Mouse (Mus musculus): ENCODE measurements around the gene Rex1bd. TPM values are rescaled to one million over a fixed set of nuclear protein-coding genes. Genes with fewer than 3 reads are reported as not detected.
A peak's percentile ranks its signal among the peaks of the same experiment; 100 is the strongest.

The Rex1bd gene
- polyA plus RNA-seq, 1 experiment from 2014 or later: 120 TPM

DNA sequence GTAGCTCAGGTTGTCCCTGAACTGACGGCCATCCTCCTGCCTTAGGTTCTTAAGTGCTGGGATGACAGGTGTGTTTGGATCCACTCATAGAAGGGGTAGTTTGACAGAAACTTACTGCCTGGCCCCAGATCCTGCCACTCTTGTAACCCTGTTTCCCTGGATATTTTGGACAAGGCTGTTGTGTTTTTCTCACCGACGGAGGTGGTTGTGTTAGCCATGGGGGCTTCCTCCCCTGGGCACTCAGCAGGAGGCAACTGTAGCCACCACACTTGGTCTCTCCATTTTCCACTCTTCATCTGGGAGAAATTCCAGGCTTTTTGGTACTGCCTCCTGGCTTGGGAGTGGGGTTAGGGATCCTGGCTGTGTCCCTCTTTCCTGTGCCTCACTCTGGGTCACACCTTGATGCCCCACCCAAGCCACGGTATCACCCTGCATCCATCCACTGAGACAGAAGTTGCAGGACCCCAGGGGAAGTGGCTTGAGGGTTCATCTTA is 33.5 kb upstream of the Rex1bd start:
- no peak for ATAC-seq (ENCODE audit: borderline replicate concordance, extremely low read depth, low FRiP score, low TSS enrichment)
- H3K4me2 ChIP-seq: peak overlapping the region; percentile 85
- H3K36me3 ChIP-seq: peaks cover 13% of the 10 kb centered on the region
- no peaks in the 10 kb centered on the region for H3K9me3 ChIP-seq
- WGBS: 8% methylated on average over 4 of the region's 4 CpGs
- H3K27me3 ChIP-seq: no peaks in the 10 kb centered on the region
- peak overlapping the region; percentile 86 for H3K4me3 ChIP-seq
- H3K27ac ChIP-seq: peak overlapping the region; percentile 95
- peak overlapping the region; percentile 93 for H3K9ac ChIP-seq
- peaks cover 31% of the 10 kb centered on the region for H3K4me1 ChIP-seq

DNA sequence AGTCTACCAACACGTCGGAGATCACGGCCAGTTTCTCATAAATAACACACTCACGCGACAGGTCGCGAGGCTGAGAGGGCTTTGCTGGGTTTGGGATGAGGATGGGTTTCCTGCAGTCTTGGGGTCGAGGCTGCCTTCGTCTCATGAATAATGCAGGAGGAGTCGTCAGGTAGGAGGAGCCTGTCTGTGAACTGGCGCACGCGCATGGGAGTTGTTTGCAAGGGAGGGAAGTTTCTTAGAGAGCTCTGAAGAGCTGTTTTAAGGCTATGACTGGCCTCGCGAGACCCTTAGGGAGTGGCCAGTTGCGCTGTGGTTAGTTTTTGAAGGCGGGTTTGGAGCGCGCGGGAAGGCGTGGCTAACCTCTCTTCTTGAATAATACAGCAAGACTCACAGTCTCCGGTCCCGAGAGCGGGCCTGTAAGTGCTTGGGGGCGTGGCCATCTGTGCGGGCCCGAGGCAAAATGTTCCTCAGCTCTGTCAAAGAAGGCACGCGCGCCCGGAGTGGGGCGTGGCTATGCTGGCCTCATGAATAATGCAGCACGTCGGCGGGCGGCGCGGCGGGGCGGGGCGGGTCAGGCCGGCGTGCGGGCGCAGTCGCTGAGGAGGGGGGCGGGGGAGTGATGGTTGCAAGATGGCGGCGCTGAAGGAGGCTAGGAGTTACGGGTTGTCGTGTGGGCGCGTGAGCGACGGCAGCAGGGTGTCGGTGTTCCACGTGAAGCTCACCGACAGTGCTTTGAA is 32.7 kb upstream of the Rex1bd start, which contains the start of gene Ell:
Ell (plus strand) TSS at position 381 of the 737 bp plus-strand sequence.
- Histone ChIP-seq H3K4me3 (peak within 1 kb of the TSS; percentile 86), H3K9ac (peak within 1 kb of the TSS; percentile 93), H3K4me2 (peak within 1 kb of the TSS; percentile 85), H3K36me3 (peaks cover 21% of the 10 kb centered on the region), H3K27ac (peak within 1 kb of the TSS; percentile 95), H3K9me3 (no peaks in the 10 kb centered on the region), H3K4me1 (peaks cover 30% of the 10 kb centered on the region), H3K27me3 (no peaks in the 10 kb centered on the region)
- ATAC-seq (ENCODE audit: borderline replicate concordance, extremely low read depth, low FRiP score, low TSS enrichment): peak; percentile 92
- WGBS: under 1% methylated on average over 58 of the region's 58 CpGs

DNA sequence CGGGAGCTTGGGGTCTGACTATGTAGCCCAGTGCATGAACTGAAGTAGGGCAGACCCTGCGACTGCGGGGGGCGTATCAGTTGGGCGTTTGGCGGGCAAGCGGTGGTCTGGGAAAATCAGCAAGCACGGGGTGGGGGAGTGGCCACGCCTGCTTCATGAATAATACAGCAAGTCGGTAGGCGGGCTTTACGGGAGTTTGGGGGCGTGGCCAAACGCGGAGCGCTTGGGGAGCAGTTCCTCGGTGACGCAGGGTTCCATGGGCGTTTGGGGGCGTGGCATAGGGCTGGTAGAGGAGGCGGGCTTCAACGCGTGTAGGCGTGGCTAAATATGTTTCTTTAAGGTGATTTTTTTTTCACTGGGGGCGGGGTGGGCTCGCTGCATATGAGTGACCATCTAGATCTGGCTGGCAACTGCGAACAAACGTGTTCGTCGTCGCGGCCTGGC is 32.1 kb upstream of the Rex1bd start:
- Histone ChIP-seq H3K9me3 (no peaks in the 10 kb centered on the region), H3K4me1 (peaks cover 25% of the 10 kb centered on the region), H3K27ac (peak overlapping the region; percentile 95), H3K27me3 (no peaks in the 10 kb centered on the region), H3K9ac (peak overlapping the region; percentile 93), H3K4me2 (peak overlapping the region; percentile 85), H3K4me3 (peak overlapping the region; percentile 86), H3K36me3 (peaks cover 26% of the 10 kb centered on the region)
- peak; percentile 77 for ATAC-seq (ENCODE audit: borderline replicate concordance, extremely low read depth, low FRiP score, low TSS enrichment)
- WGBS: under 1% methylated on average over 32 of the region's 32 CpGs

DNA sequence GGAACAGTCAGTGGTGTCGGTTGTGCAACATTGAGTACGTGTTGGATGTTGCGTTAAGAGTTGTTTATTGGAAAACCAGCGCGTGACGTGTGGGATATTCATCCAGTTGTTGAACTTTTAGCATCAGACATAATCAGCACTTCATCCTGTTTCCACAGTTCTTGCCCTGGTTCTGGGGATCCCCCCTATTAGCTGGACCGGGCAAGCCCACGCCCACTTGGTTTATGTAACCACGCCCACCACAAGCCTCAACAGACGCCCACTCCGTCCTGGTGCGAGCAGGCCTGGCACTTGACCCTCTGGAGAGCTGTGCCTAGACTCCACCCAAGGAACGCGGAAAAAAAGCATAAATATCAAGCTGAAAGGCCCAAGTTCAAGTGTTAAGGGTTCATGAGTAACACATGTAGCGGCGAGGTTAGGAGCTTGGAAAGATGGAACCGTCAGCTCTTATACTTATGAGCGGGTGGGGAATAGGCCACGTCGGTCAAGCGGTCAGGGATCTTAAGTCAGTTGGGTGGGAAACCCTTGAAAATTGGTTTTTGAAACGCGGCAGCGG is 31.6 kb upstream of the Rex1bd start:
- Histone ChIP-seq H3K9me3 (no peaks in the 10 kb centered on the region), H3K27me3 (no peaks in the 10 kb centered on the region), H3K4me2 (peak overlapping the region; percentile 85), H3K9ac (peak overlapping the region; percentile 43), H3K4me1 (peaks cover 25% of the 10 kb centered on the region), H3K4me3 (peak overlapping the region; percentile 86), H3K27ac (peak overlapping the region; percentile 95), H3K36me3 (peaks cover 31% of the 10 kb centered on the region)
- WGBS: 10% methylated on average over 24 of the region's 24 CpGs
- ATAC-seq (ENCODE audit: borderline replicate concordance, extremely low read depth, low FRiP score, low TSS enrichment): peak; percentile 10

DNA sequence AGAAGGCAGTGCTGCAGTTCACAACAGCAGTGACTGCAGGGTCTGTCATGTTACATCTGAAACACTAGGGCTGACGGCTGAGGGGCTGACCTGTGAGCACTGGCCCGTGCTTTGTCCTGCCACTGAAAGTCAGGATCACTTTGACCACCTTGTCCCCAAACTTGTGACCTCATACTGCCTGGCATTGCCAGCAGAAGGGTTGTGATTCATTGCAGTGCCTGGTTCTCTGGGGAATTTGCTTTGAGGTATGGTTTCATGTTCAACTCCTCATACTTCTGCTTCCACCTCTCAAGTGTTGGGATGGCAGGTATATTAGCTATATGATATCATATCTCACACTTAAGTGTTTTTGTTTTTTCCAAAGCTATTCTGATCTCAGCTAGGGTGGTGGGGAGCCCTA is 29.1 kb upstream of the Rex1bd start:
- Histone ChIP-seq H3K4me3 (no peak overlapping the region), H3K4me1 (peaks cover 13% of the 10 kb centered on the region), H3K27me3 (no peaks in the 10 kb centered on the region), H3K27ac (no peak overlapping the region), H3K9ac (no peak overlapping the region), H3K4me2 (no peak overlapping the region), H3K36me3 (peaks cover 55% of the 10 kb centered on the region), H3K9me3 (no peaks in the 10 kb centered on the region)
- no peak for ATAC-seq (ENCODE audit: borderline replicate concordance, extremely low read depth, low FRiP score, low TSS enrichment)
- 76% methylated on average over 2 of the region's 2 CpGs for WGBS

DNA sequence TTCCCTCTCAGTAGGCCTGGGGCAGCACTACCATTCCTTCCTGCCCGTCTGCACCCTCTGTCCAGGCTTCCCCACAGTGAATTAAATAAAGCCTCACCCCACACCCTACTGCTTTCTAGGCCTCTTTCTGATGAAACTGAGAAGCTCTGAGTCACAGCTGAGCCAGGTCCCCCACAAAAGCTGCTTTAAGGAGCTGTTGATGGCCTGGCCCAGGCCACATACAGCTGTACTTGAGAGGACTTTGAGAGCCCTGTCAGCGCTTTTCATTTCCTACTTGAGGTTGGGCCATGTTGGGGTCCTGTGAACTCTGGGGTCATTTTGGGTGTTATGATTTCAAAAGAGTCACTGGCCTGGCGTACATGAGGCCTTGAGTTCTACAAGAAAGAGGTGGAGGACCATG is 28.7 kb upstream of the Rex1bd start:
- Histone ChIP-seq H3K27me3 (no peaks in the 10 kb centered on the region), H3K9me3 (no peaks in the 10 kb centered on the region), H3K9ac (no peak overlapping the region), H3K36me3 (peaks cover 59% of the 10 kb centered on the region), H3K4me3 (no peak overlapping the region), H3K4me1 (peaks cover 9% of the 10 kb centered on the region), H3K27ac (no peak overlapping the region), H3K4me2 (no peak overlapping the region)
- no peak for ATAC-seq (ENCODE audit: borderline replicate concordance, extremely low read depth, low FRiP score, low TSS enrichment)
- 80% methylated on average over 3 of the region's 3 CpGs for WGBS

DNA sequence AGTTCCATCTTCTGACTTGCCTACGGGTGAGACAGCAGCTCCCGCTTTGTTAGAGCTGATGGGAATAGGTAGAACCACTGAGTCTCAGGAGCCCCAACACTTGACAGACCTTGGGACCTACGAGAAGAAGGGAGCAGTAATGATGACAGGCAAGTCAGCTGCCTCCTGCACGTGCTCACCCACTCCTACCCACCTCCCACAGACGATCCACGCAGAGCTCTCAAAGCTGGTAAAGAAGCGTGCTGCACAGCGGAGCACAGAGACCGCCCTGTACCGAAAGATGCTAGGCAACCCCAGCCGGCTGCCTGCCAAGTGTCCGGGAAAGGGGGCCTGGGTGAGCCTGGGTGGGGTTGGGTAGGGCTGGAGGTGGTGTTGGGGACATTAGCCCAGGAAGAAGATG is 27.7 kb upstream of the Rex1bd start:
- ATAC-seq (ENCODE audit: borderline replicate concordance, extremely low read depth, low FRiP score, low TSS enrichment): no peak
- H3K4me2 ChIP-seq: no peak overlapping the region
- no peak overlapping the region for H3K9ac ChIP-seq
- H3K27me3 ChIP-seq: no peaks in the 10 kb centered on the region
- no peaks in the 10 kb centered on the region for H3K9me3 ChIP-seq
- peaks cover 13% of the 10 kb centered on the region for H3K4me1 ChIP-seq
- 90% methylated on average over 12 of the region's 12 CpGs for WGBS
- H3K36me3 ChIP-seq: peaks cover 68% of the 10 kb centered on the region
- H3K4me3 ChIP-seq: no peak overlapping the region
- no peak overlapping the region for H3K27ac ChIP-seq

DNA sequence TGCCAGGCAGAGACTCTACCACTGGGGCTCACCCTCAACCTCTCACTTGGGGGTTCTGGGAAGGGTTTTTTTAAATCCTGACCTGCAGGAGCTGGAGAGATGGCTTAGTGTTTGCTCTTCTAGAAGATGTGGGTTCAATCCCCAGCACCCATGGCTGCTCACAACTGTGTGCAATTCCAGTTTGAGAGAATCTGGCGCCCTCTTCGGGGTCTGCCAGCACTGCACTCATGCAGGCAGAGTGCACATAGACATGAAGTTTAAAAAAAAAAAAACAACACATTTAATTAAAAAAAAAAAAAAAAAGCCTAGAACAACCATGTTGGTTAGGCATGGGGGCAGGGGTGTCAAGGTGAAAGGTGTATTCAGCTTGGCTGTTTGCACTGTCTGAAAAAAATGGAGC is 23.8 kb upstream of the Rex1bd start:
- no peak overlapping the region for H3K4me2 ChIP-seq
- H3K27ac ChIP-seq: no peak overlapping the region
- 90% methylated on average over 2 of the region's 2 CpGs for WGBS
- ATAC-seq (ENCODE audit: borderline replicate concordance, extremely low read depth, low FRiP score, low TSS enrichment): no peak
- H3K9me3 ChIP-seq: no peaks in the 10 kb centered on the region
- H3K4me1 ChIP-seq: peaks cover 27% of the 10 kb centered on the region
- H3K4me3 ChIP-seq: no peak overlapping the region
- no peaks in the 10 kb centered on the region for H3K27me3 ChIP-seq
- H3K36me3 ChIP-seq: peaks cover 58% of the 10 kb centered on the region
- H3K9ac ChIP-seq: no peak overlapping the region

DNA sequence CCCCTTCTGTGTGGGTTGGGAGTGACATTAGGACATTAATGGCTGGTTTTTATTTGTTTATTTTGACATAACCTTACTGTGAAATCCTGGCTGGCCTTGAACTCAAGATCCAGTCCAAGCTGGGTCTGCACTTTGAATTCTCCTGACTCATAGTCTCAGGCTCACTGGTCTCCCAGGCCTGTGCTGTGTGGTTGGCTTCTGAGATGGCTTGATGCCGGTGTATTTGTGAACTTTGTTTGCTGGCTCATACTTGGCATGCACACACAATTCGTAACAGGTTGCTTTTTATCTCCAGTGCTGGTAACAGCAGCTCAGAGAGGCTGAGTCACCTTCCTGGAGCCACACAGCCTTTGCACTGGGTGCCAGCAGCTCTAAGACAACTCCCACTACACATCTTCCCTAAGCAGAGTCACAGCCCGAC is 23.2 kb upstream of the Rex1bd start:
- H3K4me1 ChIP-seq: peaks cover 27% of the 10 kb centered on the region
- peaks cover 53% of the 10 kb centered on the region for H3K36me3 ChIP-seq
- H3K27ac ChIP-seq: no peak overlapping the region
- no peak for ATAC-seq (ENCODE audit: borderline replicate concordance, extremely low read depth, low FRiP score, low TSS enrichment)
- 91% methylated on average over 3 of the region's 3 CpGs for WGBS
- H3K27me3 ChIP-seq: no peaks in the 10 kb centered on the region
- no peak overlapping the region for H3K4me2 ChIP-seq
- H3K9me3 ChIP-seq: no peaks in the 10 kb centered on the region
- no peak overlapping the region for H3K4me3 ChIP-seq
- no peak overlapping the region for H3K9ac ChIP-seq

DNA sequence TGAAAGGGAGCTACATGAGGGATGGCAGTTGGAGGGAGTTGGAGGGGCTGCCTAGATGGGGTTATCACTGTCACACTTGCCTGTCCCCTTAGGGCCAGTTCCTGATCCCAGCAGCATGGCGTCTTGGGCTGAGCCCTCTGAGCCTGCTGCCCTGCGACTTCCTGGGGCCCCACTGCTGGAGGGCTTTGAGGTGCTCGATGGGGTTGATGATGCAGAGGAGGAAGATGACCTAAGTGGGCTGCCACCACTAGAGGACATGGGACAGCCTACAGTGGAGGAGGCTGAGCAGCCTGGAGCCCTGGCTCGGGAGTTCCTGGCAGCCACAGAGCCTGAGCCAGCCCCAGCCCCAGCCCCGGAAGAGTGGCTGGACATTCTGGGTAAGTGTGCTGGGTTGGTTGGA is 22.7 kb upstream of the Rex1bd start:
- Histone ChIP-seq H3K4me2 (no peak overlapping the region), H3K9me3 (no peaks in the 10 kb centered on the region), H3K36me3 (peaks cover 48% of the 10 kb centered on the region), H3K4me3 (no peak overlapping the region), H3K9ac (no peak overlapping the region), H3K4me1 (peaks cover 27% of the 10 kb centered on the region), H3K27me3 (no peaks in the 10 kb centered on the region), H3K27ac (no peak overlapping the region)
- no peak for ATAC-seq (ENCODE audit: borderline replicate concordance, extremely low read depth, low FRiP score, low TSS enrichment)
- 78% methylated on average over 5 of the region's 5 CpGs for WGBS

DNA sequence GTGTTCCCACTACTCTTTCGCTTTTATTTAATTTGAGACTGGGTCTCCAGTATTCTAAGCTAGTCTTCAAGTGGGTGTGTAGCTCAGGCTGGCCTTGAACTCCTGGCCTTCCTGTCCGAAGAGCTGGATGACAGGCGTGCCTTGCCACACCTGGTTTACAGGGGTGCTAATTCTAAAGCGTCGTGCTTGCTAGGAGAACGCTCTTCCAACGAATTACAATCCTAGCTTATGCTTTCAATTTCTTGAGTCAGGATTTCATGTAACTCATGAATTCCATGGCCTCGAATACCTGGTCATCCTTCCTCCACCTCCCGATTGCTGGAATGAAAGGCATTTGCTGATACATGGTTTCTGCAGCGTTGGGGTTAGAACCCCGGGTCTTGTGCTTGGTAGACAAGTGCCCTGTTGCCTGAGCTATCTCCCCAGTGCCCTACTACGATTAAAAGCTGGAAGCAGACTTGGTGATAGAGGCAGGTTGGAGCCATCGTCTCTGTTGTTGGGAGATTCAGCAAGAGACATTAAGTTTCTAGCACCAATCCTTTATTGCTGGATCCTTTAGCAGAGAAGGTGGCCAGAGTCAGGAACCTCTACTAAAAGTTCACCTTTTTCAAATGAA is 21.7 kb upstream of the Rex1bd start:
- peaks cover 39% of the 10 kb centered on the region for H3K36me3 ChIP-seq
- 20% methylated on average over 13 of the region's 13 CpGs for WGBS
- ATAC-seq (ENCODE audit: borderline replicate concordance, extremely low read depth, low FRiP score, low TSS enrichment): no peak

More for the DNA sequence above, 21.7 kb upstream of the Rex1bd start:
- Histone ChIP-seq H3K4me2 (peak overlapping the region; percentile 75), H3K27ac (peak overlapping the region; percentile 89; the same call in 1 of the 2 replicates), H3K4me1 (peaks cover 32% of the 10 kb centered on the region), H3K27me3 (no peaks in the 10 kb centered on the region), H3K4me3 (peak overlapping the region; percentile 88), H3K9me3 (no peaks in the 10 kb centered on the region), H3K9ac (peak overlapping the region; percentile 96)
